Mouse (Mus musculus) adrenal gland, adult 2 months (tissue): Measurements from ENCODE around the gene Spop. TPM values are rescaled to one million over a fixed set of nuclear protein-coding genes. Genes with fewer than 3 reads are reported as not detected.
"Not testable (repeated sequence)": the region's sequence is repeated elsewhere in the genome, so short reads cannot be mapped to it uniquely, and the experiment has no call there.

Source experiments
- DNase-seq: peaks from one replicate; pipeline ENCODE4 v3.0.0; 2021
- polyA plus RNA-seq: library from polyadenylated mRNA; depleted of rRNA; stranded (reverse); fragments of >200 nt; gene quantifications from 2 replicates; pipeline ENCODE4 v1.2.3, GENCODE M21; 2012
- total RNA-seq, 2 experiments: library from RNA; stranded (reverse); gene quantifications; 2 replicates each; pipeline ENCODE4 v1.2.3; 2021

Spop gene
- total and polyA plus RNA-seq, 3 experiments = 45.3 to 187 (median 105) TPM

DNA sequence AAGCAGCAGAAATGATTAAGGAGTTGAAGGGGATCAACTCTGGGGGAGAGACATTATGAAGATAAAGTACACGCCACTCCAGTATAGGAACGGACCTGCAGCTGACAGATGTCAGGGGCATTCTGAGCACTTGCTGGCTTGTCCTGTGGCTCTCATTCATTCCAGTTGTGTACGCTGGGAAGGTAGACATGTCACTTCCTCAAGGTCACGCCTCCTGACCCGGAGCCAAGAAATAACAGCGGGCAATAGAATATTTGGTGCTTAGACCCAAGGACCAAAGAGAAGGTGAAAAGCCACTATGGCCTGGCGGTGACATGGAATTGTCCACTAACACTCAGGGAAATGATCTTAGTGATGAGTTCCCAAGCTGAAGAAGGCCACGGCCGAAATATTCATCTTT, 82.0 kb downstream of the Spop start:
- DNase-seq = peak; percentile 53

DNA sequence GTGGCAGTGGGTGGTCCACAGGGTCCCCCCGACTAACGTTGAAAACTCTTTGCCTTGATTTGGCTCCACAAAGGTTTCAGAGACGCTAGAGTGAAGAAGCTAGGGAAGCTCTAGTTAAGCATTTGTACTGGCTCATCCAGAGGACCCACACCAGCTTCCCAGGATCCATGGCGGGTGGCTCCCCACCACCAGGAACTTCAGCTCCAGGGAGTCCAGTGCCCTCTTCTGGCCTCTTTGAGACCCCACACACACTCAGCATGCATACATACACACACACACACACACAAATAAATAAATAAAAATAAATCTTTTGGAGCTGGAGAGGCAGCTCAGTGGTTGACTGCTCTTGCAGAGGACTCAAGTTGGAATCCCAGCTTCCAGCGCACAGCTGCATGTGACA, 84.0 kb downstream of the Spop start:
- no peak for DNase-seq

GRCm38 (mm10) chr11:95500412-95500811, 86.5 kb downstream of the Spop start:
- DNase-seq = no peak

GRCm38 (mm10) chr11:95500836-95501235, 87.0 kb downstream of the Spop start:
- no peak for DNase-seq

DNA sequence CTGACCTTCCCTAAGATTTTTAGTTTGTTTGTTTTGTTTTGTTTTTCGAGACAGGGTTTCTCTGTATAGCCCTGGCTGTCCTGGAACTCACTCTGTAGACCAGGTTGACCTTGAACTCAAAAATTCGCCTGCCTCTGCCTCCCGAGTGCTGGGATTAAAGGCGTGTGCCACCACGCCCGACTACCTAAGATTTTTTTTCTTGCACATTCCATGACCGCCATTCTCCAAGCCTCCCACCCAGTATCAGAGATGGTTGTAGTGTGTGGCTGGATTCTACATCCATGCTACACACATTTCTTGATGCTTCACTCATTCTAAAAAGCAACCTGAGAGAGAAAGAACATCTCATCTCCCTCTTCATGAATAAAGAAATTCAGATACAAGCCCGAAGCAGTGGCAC, 87.9 kb downstream of the Spop start:
- not testable (repeated sequence) for DNase-seq

DNA sequence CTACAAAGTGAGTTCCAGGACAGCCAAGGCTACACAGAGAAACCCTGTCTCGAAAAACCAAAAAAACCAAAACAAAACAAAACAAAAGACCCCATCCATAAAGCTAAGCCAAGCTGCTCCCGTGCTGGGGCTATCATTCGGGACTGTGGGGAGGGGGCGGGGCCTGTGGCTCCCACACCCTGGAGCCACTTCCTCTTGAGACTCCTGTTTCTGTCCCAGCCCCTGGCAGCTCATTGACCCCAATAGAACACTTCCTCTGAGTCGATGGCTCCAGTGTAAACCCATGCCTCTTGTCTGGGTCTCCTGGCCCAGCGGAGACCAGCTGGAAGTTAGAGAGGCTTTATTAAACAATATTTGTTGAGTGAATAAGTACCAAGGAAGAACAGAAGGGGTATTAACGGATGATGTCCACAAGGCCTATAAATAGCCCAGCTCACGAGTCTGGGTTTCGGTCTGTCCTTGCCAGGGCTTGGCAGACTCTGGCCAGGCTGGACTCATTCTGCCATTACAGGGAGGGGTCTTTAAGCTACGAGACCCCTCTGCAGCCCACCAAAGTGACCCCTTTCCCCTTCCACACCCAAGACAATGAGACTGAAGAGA, 89.8 kb downstream of the Spop start:
- DNase-seq = no peak

DNA sequence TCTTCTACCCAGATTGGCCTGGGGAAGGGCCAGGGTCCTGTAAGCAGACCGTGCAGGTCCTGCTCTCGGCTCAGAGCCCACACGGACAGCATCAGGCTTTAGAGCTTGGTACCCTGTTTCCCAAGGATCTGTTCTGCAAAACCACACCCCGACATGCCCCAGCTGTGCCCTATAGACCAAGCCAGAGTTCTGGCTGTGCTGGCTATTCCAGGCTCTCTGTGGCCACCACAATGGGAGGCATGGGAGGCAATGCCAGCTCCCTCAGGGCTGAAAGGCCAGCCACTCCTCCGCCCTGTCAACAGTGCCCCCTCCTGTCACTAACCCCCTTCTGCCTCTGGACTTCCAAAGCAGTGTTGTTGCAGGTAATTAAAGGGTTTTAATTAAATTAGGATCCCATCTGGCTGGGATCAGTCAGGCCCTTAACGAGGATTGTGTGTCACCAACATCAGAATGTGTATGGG, 90.4 kb downstream of the Spop start:
- no peak for DNase-seq

DNA sequence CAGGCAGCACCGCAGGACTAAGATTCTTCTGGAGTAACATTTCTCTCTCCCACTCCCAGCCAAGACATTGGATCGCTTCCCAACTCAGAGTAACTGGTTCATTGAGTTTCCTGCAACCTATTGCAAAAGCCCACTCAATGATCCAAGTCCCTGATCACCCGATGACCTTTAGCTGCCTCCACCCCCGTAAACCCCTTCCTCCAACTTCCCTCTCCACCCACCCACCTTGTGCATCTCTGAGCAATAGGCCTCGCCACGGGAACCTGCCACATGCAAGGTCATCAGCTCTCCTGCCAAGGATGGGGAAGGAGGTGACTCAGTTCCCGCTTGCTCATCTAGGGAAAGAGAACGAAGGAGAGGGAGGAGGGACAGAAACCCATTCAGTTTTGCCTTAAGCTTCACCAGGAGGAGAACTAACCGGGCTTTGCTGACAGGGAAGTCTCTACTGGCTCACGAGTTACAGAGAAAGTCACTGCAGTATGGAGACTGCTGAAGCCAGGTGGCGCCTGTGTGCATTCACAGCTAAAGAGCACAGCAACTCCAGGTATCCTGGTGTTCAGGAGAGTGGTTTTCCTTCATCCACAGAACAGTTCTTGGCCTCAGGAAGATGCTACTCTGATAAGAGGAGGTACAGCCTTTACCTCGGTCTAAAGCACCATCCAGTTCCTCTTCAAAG, 93.3 kb downstream of the Spop start:
- DNase-seq = peak; percentile 90

GRCm38 (mm10) chr11:95507785-95508184, 93.9 kb downstream of the Spop start:
- peak; percentile 38 for DNase-seq

- DNase-seq = no peak
Observed at GRCm38 (mm10) chr11:95508211-95508926, 94.5 kb downstream of the Spop start.

- DNase-seq = peak; percentile 65
Observed at GRCm38 (mm10) chr11:95509126-95509717, 95.3 kb downstream of the Spop start.

DNA sequence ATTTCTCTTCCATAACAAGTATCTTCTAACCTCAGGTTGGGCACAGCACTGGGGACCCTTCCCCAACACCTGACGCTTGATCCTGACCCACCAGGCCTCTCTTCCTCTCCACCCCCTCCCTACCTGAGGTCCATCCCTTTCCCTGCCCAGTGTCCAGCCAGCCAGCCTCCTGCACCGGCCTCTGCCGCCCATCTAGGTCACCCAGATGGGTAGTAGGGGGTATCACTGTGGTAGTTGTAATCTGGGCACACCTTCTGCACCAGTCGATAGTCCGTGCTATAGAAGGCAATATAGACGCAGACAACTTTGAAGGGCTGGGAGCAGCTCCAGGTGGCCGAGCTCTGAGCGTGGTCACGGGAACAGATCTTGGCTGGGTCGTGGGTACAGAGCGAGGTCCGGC, 96.8 kb downstream of the Spop start:
- DNase-seq = no peak

DNA sequence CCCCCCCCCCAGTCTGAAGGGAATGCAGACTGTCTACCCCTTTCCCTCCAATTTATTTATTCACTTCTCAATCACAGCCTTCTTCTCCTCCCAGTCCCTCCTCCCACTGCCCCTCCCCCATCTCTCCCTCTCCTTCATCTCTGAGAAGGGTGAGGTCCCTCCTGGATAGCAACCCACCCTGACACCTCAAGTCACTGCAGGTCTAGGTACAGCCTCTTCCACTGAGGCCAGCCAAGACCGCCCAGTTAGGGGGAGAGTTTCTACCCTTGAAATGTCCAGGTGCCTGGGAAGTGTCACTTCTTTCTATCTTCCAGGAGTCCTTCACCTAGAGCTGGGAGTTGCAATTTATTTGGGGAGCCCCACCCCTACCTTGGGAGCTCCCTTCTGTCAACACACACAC, 98.0 kb downstream of the Spop start:
- no peak for DNase-seq

- no peak for DNase-seq
Observed at GRCm38 (mm10) chr11:95512383-95512782, 98.5 kb downstream of the Spop start.

- DNase-seq = peak; percentile 38
Observed at GRCm38 (mm10) chr11:95513461-95514297, 99.8 kb downstream of the Spop start.

GRCm38 (mm10) chr11:95514298-95514861, 100.5 kb downstream of the Spop start, which contains the start of gene Nxph3:
Gene Nxph3, minus strand, starts transcription at chr11:95514570.
- DNase-seq = peak; percentile 92

- no peak for DNase-seq
Observed at GRCm38 (mm10) chr11:95515376-95516323, 101.8 kb downstream of the Spop start.

DNA sequence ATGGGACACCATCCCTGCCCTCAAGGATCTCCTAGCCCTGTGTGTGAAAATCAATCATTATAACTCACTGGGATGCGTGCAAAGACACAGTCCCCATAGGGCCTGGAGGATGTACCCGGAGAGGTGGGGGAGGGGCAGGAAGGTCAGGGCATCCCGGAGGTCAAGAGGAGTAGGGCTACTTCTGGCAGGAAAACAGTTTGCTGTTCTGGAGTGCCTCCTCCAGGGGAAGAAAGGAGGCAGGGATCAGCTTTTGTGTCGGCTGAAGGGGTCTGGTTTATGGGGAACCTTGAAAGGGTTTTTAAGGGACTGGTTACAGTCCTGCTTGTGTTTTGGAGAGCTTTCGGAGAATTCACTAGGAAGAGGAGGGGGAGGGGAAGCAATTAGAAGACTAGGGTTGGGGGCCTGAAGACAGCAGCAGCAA, 102.6 kb downstream of the Spop start:
- no peak for DNase-seq

- DNase-seq = no peak
Observed at GRCm38 (mm10) chr11:95517162-95517561, 103.3 kb downstream of the Spop start.

GRCm38 (mm10) chr11:95519299-95519698, 105.4 kb downstream of the Spop start:
- DNase-seq = no peak
